Comparison of ENCODE assay signal across 24 mouse cellular contexts in genomic region chr1:186677614-186678013, GRCm38 (mm10). TPM values are rescaled to one million over a fixed set of nuclear protein-coding genes. Genes with fewer than 3 reads are reported as not detected.
A peak's percentile ranks its signal among the peaks of the same experiment; 100 is the strongest.
DNase-seq lines count a peak whose midpoint lies in the region; ATAC-seq and TF ChIP-seq lines count a peak whose summit lies in the region.
"Had no signal": no experiment of that assay in that cellular context is flagged by ENCODE, and none has a peak within 500 bp of the region (broad histone marks: within the 10 kb centered on the region; RNA-seq: fewer than 3 reads in every experiment).

No protein-coding gene starts in this region.

- H3K27me3 ChIP-seq in intestine, embryonic 15.5 days (replicated peaks) = no peaks in the 10 kb centered on the region
- H3K27me3 ChIP-seq in intestine, postnatal 0 days (replicated peaks; ENCODE audit: control insufficient read depth, insufficient read depth, low read length) = no peaks in the 10 kb centered on the region
- no peaks in the 10 kb centered on the region for H3K27me3 ChIP-seq in embryonic facial prominence, embryonic 10.5 days (replicated peaks; ENCODE audit: low read depth, poor library complexity, severe bottlenecking)
- H3K27me3 ChIP-seq: CH12.LX; embryonic facial prominence, embryonic 12.5 days; embryonic facial prominence, embryonic 15.5 days; hindbrain, embryonic 13.5 days had no signal

- no peak overlapping the region for H3K9ac ChIP-seq in intestine, embryonic 15.5 days
- no peak overlapping the region for H3K9ac ChIP-seq in intestine, postnatal 0 days (ENCODE audit: low read depth, low read length)
- H3K9ac ChIP-seq: embryonic facial prominence, embryonic 12.5 days; embryonic facial prominence, embryonic 15.5 days; forebrain, postnatal 0 days; hindbrain, embryonic 13.5 days had no signal

- no peaks in the 10 kb centered on the region for H3K36me3 ChIP-seq in intestine, embryonic 15.5 days
- no peaks in the 10 kb centered on the region for H3K36me3 ChIP-seq in intestine, postnatal 0 days (ENCODE audit: control insufficient read depth, insufficient read depth)
- no peaks in the 10 kb centered on the region for H3K36me3 ChIP-seq in embryonic facial prominence, embryonic 10.5 days (replicated peaks)
- H3K36me3 ChIP-seq: embryonic facial prominence, embryonic 15.5 days; G1E; hindbrain, embryonic 13.5 days had no signal

- H3K9me3 ChIP-seq in intestine, embryonic 15.5 days = no peaks in the 10 kb centered on the region
- no peaks in the 10 kb centered on the region for H3K9me3 ChIP-seq in intestine, postnatal 0 days (ENCODE audit: control insufficient read depth)
- H3K9me3 ChIP-seq in embryonic facial prominence, embryonic 10.5 days = no peaks in the 10 kb centered on the region
- H3K9me3 ChIP-seq: embryonic facial prominence, embryonic 12.5 days; embryonic facial prominence, embryonic 15.5 days; hindbrain, embryonic 13.5 days had no signal

- no peaks in the 10 kb centered on the region for H3K4me1 ChIP-seq in intestine, embryonic 15.5 days (replicated peaks)
- 0 out of 2 replicates have a peak, but pooled peaks cover 4% of the 10 kb centered on the region for H3K4me1 ChIP-seq in intestine, postnatal 0 days (replicated peaks; ENCODE audit: control insufficient read depth, insufficient read depth, low read length)
- H3K4me1 ChIP-seq in embryonic facial prominence, embryonic 10.5 days = peaks cover 23% of the 10 kb centered on the region

- no peak for DNase-seq in embryonic facial prominence, embryonic 10.5 days (ENCODE audit: low spot score)
- no peak for DNase-seq in urinary bladder, adult 2 months (ENCODE audit: low spot score)
- DNase-seq: adrenal gland, adult 2 months; adrenal gland, postnatal 14 days; B cell, adult 2 months; cerebellum, adult 11-12 months; cerebellum, adult 8-10 months; cerebellum, postnatal 10 days; cerebellum, postnatal 36 days; forebrain, postnatal 0 days; gastrocnemius, adult 2 months; gastrocnemius, postnatal 14 days; heart, adult 18-20 months had no signal

- ATAC-seq in intestine, embryonic 15.5 days = peak; percentile 39; the same call in 1 of the 2 replicates
- ATAC-seq in intestine, postnatal 0 days = no peak
- peak; percentile 39; the same call in 1 of the 2 replicates for ATAC-seq in common myeloid progenitor, adult 5-6 weeks (replicated peaks; ENCODE audit: low read depth, poor library complexity, severe bottlenecking)
- ATAC-seq in megakaryocyte, adult 5-6 weeks (ENCODE audit: poor library complexity, severe bottlenecking) = peak; percentile 54; the same call in 1 of the 2 replicates
- ATAC-seq: forebrain, embryonic 14.5 days; forebrain, postnatal 0 days; hindbrain, embryonic 16.5 days had no signal

- no peak overlapping the region for H3K4me3 ChIP-seq in intestine, embryonic 15.5 days (replicated peaks)
- no peak overlapping the region for H3K4me3 ChIP-seq in intestine, postnatal 0 days (ENCODE audit: low read depth, low read length)
- H3K4me3 ChIP-seq in embryonic facial prominence, embryonic 10.5 days = no peak overlapping the region
- H3K4me3 ChIP-seq: embryonic facial prominence, embryonic 12.5 days; embryonic facial prominence, embryonic 15.5 days; gastrocnemius, adult 2 months; hindbrain, embryonic 13.5 days had no signal

- no peak overlapping the region for H3K4me2 ChIP-seq in intestine, embryonic 15.5 days (replicated peaks)
- no peak overlapping the region for H3K4me2 ChIP-seq in intestine, postnatal 0 days (replicated peaks; ENCODE audit: low read depth)
- H3K4me2 ChIP-seq: embryonic facial prominence, embryonic 12.5 days; embryonic facial prominence, embryonic 15.5 days; hindbrain, embryonic 13.5 days had no signal

- H3K27ac ChIP-seq in intestine, embryonic 15.5 days = no peak overlapping the region
- no peak overlapping the region for H3K27ac ChIP-seq in intestine, postnatal 0 days (ENCODE audit: low read depth, low read length)
- no peak overlapping the region for H3K27ac ChIP-seq in embryonic facial prominence, embryonic 10.5 days (replicated peaks)
- H3K27ac ChIP-seq: embryonic facial prominence, embryonic 12.5 days; embryonic facial prominence, embryonic 15.5 days; gastrocnemius, adult 2 months; hindbrain, embryonic 13.5 days had no signal

- 82% methylated on average over 12 of the region's 12 CpGs for WGBS in intestine, embryonic 15.5 days
- WGBS in intestine, postnatal 0 days = 89% methylated on average over 12 of the region's 12 CpGs
- 82% methylated on average over 12 of the region's 12 CpGs for WGBS in embryonic facial prominence, embryonic 10.5 days

- TF ChIP-seq CTCF in intestine, postnatal 0 days (IDR thresholded peaks at IDR 0.05; ENCODE audit: low read depth) = no peak

RNA-seq across cellular contexts. Expression of gene Tgfb2, which starts 28.2 kb away (rescaled TPM):
- 16.5 and 18.5 TPM in 2 replicates for polyA plus RNA-seq in intestine, embryonic 15.5 days (2015; fragmentation: Nextera tagmentation; extraction: Ambion mirVana)
- polyA plus RNA-seq in intestine, postnatal 0 days (2015; fragmentation: Nextera tagmentation; extraction: Ambion mirVana) = 7.1 and 7.7 TPM in 2 replicates
- not detected in 2 replicates for total RNA-seq in common myeloid progenitor, adult 5-6 weeks (2017)
- not detected in 2 replicates for total RNA-seq in megakaryocyte, adult 5-6 weeks (2015)
- total RNA-seq in megakaryocyte, adult 5-6 weeks (2017) = 0.37 TPM in 1 of 2 replicates, not detected in the other
- 16.6 and 25.6 TPM in 2 replicates for polyA plus RNA-seq in embryonic facial prominence, embryonic 10.5 days (2016; fragmentation: Nextera tagmentation; extraction: Ambion mirVana)
- 6.1 and 10.6 TPM in 2 replicates for polyA plus RNA-seq in urinary bladder, adult 2 months (2012; rRNA removed)
